Comparison of ENCODE assay signal across 19 mouse cellular contexts in genomic region chr8:71702923-71703322, GRCm38 (mm10). TPM values are rescaled to one million over a fixed set of nuclear protein-coding genes. Genes with fewer than 3 reads are reported as not detected.
DNase-seq lines count a peak whose midpoint lies in the region; ATAC-seq and TF ChIP-seq lines count a peak whose summit lies in the region.
"Had no signal": no experiment of that assay in that cellular context is flagged by ENCODE, and none has a peak within 500 bp of the region (broad histone marks: within the 10 kb centered on the region; RNA-seq: fewer than 3 reads in every experiment).

No protein-coding gene starts in this region.

- H3K4me3 ChIP-seq in intestine, postnatal 0 days (ENCODE audit: low read depth, low read length) = no peak overlapping the region
- H3K4me3 ChIP-seq: hindbrain, embryonic 13.5 days; limb, embryonic 12.5 days; neural tube, embryonic 15.5 days had no signal

- no peaks in the 10 kb centered on the region for H3K4me1 ChIP-seq in intestine, postnatal 0 days (replicated peaks; ENCODE audit: control insufficient read depth, insufficient read depth, low read length)

- no peak overlapping the region for H3K9ac ChIP-seq in intestine, postnatal 0 days (ENCODE audit: low read depth, low read length)
- H3K9ac ChIP-seq: hindbrain, embryonic 13.5 days; limb, embryonic 12.5 days; neural tube, embryonic 15.5 days had no signal

- WGBS in intestine, postnatal 0 days = 44% methylated on average over 3 of the region's 3 CpGs

- peak; percentile 12; the same call in 1 of the 2 replicates for ATAC-seq in intestine, postnatal 0 days
- ATAC-seq in megakaryocyte-erythroid progenitor cell, adult 5-6 weeks (replicated peaks; ENCODE audit: low FRiP score, low TSS enrichment, poor library complexity, severe bottlenecking) = peak; percentile 90

- peak overlapping the region; percentile 73; the same call in 1 of the 2 replicates for H3K4me2 ChIP-seq in intestine, postnatal 0 days (replicated peaks; ENCODE audit: low read depth)
- H3K4me2 ChIP-seq: hindbrain, embryonic 13.5 days; limb, embryonic 12.5 days; neural tube, embryonic 15.5 days had no signal

- peak; percentile 48 for DNase-seq in MEL-GATA-1-ER (ENCODE audit: extremely low read depth, low read depth)
- peak; percentile 19 for DNase-seq in c-Kit-positive CD71-negative TER-119-negative erythroid progenitor cells, embryonic 14.5 days (ENCODE audit: low read depth)
- no peak for DNase-seq in kidney, adult 11 months
- no peak for DNase-seq in left cerebral cortex, postnatal 14 days (ENCODE audit: low spot score in 2 of 2)
- DNase-seq in adrenal gland, postnatal 25 days = no peak
- DNase-seq: adrenal gland, postnatal 14 days; cerebellum, adult 2 months; kidney, adult 9 months; layer of hippocampus, adult 9-11 months; lung, postnatal 4 days; right cerebral cortex, adult 18-20 months had no signal

- H3K27me3 ChIP-seq in intestine, postnatal 0 days (replicated peaks; ENCODE audit: control insufficient read depth, insufficient read depth, low read length) = no peaks in the 10 kb centered on the region
- H3K27me3 ChIP-seq: CH12.LX had no signal

- H3K9me3 ChIP-seq in intestine, postnatal 0 days (ENCODE audit: control insufficient read depth) = no peaks in the 10 kb centered on the region
- H3K9me3 ChIP-seq: hindbrain, embryonic 13.5 days; limb, embryonic 12.5 days; neural tube, embryonic 15.5 days had no signal

- peak overlapping the region; percentile 86 for H3K27ac ChIP-seq in intestine, postnatal 0 days (ENCODE audit: low read depth, low read length)
- H3K27ac ChIP-seq: hindbrain, embryonic 13.5 days; limb, embryonic 12.5 days; neural tube, embryonic 15.5 days had no signal

- TF ChIP-seq CTCF in intestine, postnatal 0 days (IDR thresholded peaks at IDR 0.05; ENCODE audit: low read depth) = no peak

- no peaks in the 10 kb centered on the region for H3K36me3 ChIP-seq in intestine, postnatal 0 days (ENCODE audit: control insufficient read depth, insufficient read depth)
- H3K36me3 ChIP-seq: limb, embryonic 12.5 days; neural tube, embryonic 15.5 days had no signal

- intact Hi-C loops in left cerebral cortex, postnatal 14 days (cut with DNase I) = no loop called here

RNA-seq across cellular contexts. Expression of gene B3gnt3, which starts 1.3 kb away (rescaled TPM):
- polyA plus RNA-seq in intestine, postnatal 0 days (2015; fragmentation: Nextera tagmentation; extraction: Ambion mirVana) = 30.5 and 33.5 TPM in 2 replicates
- total RNA-seq in megakaryocyte-erythroid progenitor cell, adult 5-6 weeks (2014; fragmentation: Nextera tagmentation) = 0.42 and 0.79 TPM in 2 replicates
- 0.30 and 0.99 TPM in 2 replicates for total RNA-seq in megakaryocyte-erythroid progenitor cell, adult 5-6 weeks (2017)
- under 1 TPM; 0.44 to 0.49 TPM for total RNA-seq in left cerebral cortex, postnatal 14 days (2021)
- 3.7 and 4.8 TPM in 2 replicates for total RNA-seq in adrenal gland, postnatal 25 days (2021)

RNA-seq across cellular contexts. Expression of gene Insl3, which starts 13.9 kb away (rescaled TPM):
- polyA plus RNA-seq in intestine, postnatal 0 days (2015; fragmentation: Nextera tagmentation; extraction: Ambion mirVana) = 2.5 and 3.0 TPM in 2 replicates
- total RNA-seq in megakaryocyte-erythroid progenitor cell, adult 5-6 weeks (2014; fragmentation: Nextera tagmentation) = 6.4 and 17.6 TPM in 2 replicates
- 0.88 and 4.8 TPM in 2 replicates for total RNA-seq in megakaryocyte-erythroid progenitor cell, adult 5-6 weeks (2017)
- 1 to 10 TPM; 1.8 to 2.8 TPM for total RNA-seq in left cerebral cortex, postnatal 14 days (2021)
- total RNA-seq in adrenal gland, postnatal 25 days (2021) = 6.1 and 7.8 TPM in 2 replicates
- polyA plus RNA-seq: forebrain, embryonic 11.5 days had no signal

RNA-seq across cellular contexts. Expression of gene Fcho1, which starts 22.6 kb away (rescaled TPM):
- polyA plus RNA-seq in intestine, postnatal 0 days (2015; fragmentation: Nextera tagmentation; extraction: Ambion mirVana) = 2.2 and 2.5 TPM in 2 replicates
- total RNA-seq in megakaryocyte-erythroid progenitor cell, adult 5-6 weeks (2014; fragmentation: Nextera tagmentation) = 183 and 235 TPM in 2 replicates
- 68.1 and 88.4 TPM in 2 replicates for total RNA-seq in megakaryocyte-erythroid progenitor cell, adult 5-6 weeks (2017)
- total RNA-seq in left cerebral cortex, postnatal 14 days (2021) = 100 to 1,000 TPM; 152 to 156 TPM
- total RNA-seq in adrenal gland, postnatal 25 days (2021) = 2.2 and 2.6 TPM in 2 replicates
- total RNA-seq: gastrocnemius, adult 18-20 months had no signal

RNA-seq across cellular contexts. Expression of gene Jak3, which starts 26.8 kb away (rescaled TPM):
- polyA plus RNA-seq in intestine, postnatal 0 days (2015; fragmentation: Nextera tagmentation; extraction: Ambion mirVana) = 5.7 and 6.8 TPM in 2 replicates
- total RNA-seq in megakaryocyte-erythroid progenitor cell, adult 5-6 weeks (2014; fragmentation: Nextera tagmentation) = 5.2 and 10.4 TPM in 2 replicates
- total RNA-seq in megakaryocyte-erythroid progenitor cell, adult 5-6 weeks (2017) = 1.8 and 4.5 TPM in 2 replicates
- 1 to 10 TPM; 5.6 to 6.4 TPM for total RNA-seq in left cerebral cortex, postnatal 14 days (2021)
- total RNA-seq in adrenal gland, postnatal 25 days (2021) = 11.7 and 14.3 TPM in 2 replicates

RNA-seq across cellular contexts. Expression of gene Unc13a, which starts 31.4 kb away (rescaled TPM):
- polyA plus RNA-seq in intestine, postnatal 0 days (2015; fragmentation: Nextera tagmentation; extraction: Ambion mirVana) = 0.60 and 0.72 TPM in 2 replicates
- total RNA-seq in megakaryocyte-erythroid progenitor cell, adult 5-6 weeks (2014; fragmentation: Nextera tagmentation) = 0.26 and 0.64 TPM in 2 replicates
- 0.27 TPM in 1 of 2 replicates, not detected in the other for total RNA-seq in megakaryocyte-erythroid progenitor cell, adult 5-6 weeks (2017)
- total RNA-seq in left cerebral cortex, postnatal 14 days (2021) = 100 to 1,000 TPM; 299 to 337 TPM
- 8.3 and 8.4 TPM in 2 replicates for total RNA-seq in adrenal gland, postnatal 25 days (2021)
- total RNA-seq: gastrocnemius, adult 18-20 months had no signal

Comparison
In these comparisons a context has a peak if more than half of its experiments do, and no peak if none do; other contexts are left out.
1. DNase-seq: peak in MEL-GATA-1-ER (single experiment) and c-Kit-positive CD71-negative TER-119-negative erythroid progenitor cells, embryonic 14.5 days (single experiment); none in kidney, adult 11 months (single experiment), left cerebral cortex, postnatal 14 days (0 of 2) and adrenal gland, postnatal 25 days (single experiment).
2. RNA of gene Fcho1, which starts 22.6 kb away (total RNA-seq): 68.1 to 235 TPM in megakaryocyte-erythroid progenitor cell, adult 5-6 weeks and 152 to 156 TPM in left cerebral cortex, postnatal 14 days; 2.2 to 2.6 TPM in adrenal gland, postnatal 25 days; every median in the first group is over 10 times any median in the second.